Mouse (Mus musculus): ENCODE measurements around the gene Sh2d4b. TPM values are rescaled to one million over a fixed set of nuclear protein-coding genes. Genes with fewer than 3 reads are reported as not detected.
A peak's percentile ranks its signal among the peaks of the same experiment; 100 is the strongest.

The Sh2d4b gene
- polyA plus RNA-seq, 1 experiment from 2014 or later: 1.5 TPM

- no peak overlapping the region for H3K4me3 ChIP-seq (ENCODE audit: low read depth, low read length)
- DNase-seq (ENCODE audit: low spot score) (no peak), ATAC-seq (ENCODE audit: low FRiP score) (no peak)
- H3K9me3 ChIP-seq (ENCODE audit: control insufficient read depth, low read length): no peaks in the 10 kb centered on the region
- 94% methylated on average over 3 of the region's 3 CpGs for WGBS
- no peaks in the 10 kb centered on the region for H3K4me1 ChIP-seq (replicated peaks; ENCODE audit: control insufficient read depth, insufficient read depth, low read length)
- no peak overlapping the region for H3K27ac ChIP-seq (ENCODE audit: low read depth, low read length)
- no peak overlapping the region for H3K9ac ChIP-seq (ENCODE audit: low read depth, low read length)
- no peaks in the 10 kb centered on the region for H3K27me3 ChIP-seq (ENCODE audit: control insufficient read depth, insufficient read depth, low read length)
- no peak overlapping the region for H3K4me2 ChIP-seq (replicated peaks; ENCODE audit: low read depth, low read length)
- no peaks in the 10 kb centered on the region for H3K36me3 ChIP-seq (ENCODE audit: control insufficient read depth, insufficient read depth, low read length)
Observed at GRCm38 (mm10) chr14:40897916-40898315, 4.8 kb upstream of the Sh2d4b start.

- no peak overlapping the region for H3K27ac ChIP-seq (ENCODE audit: low read depth, low read length)
- H3K4me1 ChIP-seq (replicated peaks; ENCODE audit: control insufficient read depth, insufficient read depth, low read length): no peaks in the 10 kb centered on the region
- DNase-seq (ENCODE audit: low spot score) (no peak), ATAC-seq (ENCODE audit: low FRiP score) (no peak)
- 83% methylated on average over 8 of the region's 8 CpGs for WGBS
- no peaks in the 10 kb centered on the region for H3K36me3 ChIP-seq (ENCODE audit: control insufficient read depth, insufficient read depth, low read length)
- H3K4me2 ChIP-seq (replicated peaks; ENCODE audit: low read depth, low read length): no peak overlapping the region
- no peaks in the 10 kb centered on the region for H3K27me3 ChIP-seq (ENCODE audit: control insufficient read depth, insufficient read depth, low read length)
- H3K4me3 ChIP-seq (ENCODE audit: low read depth, low read length): no peak overlapping the region
- no peak overlapping the region for H3K9ac ChIP-seq (ENCODE audit: low read depth, low read length)
- no peaks in the 10 kb centered on the region for H3K9me3 ChIP-seq (ENCODE audit: control insufficient read depth, low read length)
Observed at GRCm38 (mm10) chr14:40895681-40896080, 2.6 kb upstream of the Sh2d4b start.

- Histone ChIP-seq H3K9me3 (ENCODE audit: control insufficient read depth, low read length) (no peaks in the 10 kb centered on the region), H3K4me2 (replicated peaks; ENCODE audit: low read depth, low read length) (peak overlapping the region; percentile 2; the same call in 1 of the 2 replicates), H3K4me3 (ENCODE audit: low read depth, low read length) (no peak overlapping the region), H3K27me3 (ENCODE audit: control insufficient read depth, insufficient read depth, low read length) (no peaks in the 10 kb centered on the region), H3K36me3 (ENCODE audit: control insufficient read depth, insufficient read depth, low read length) (no peaks in the 10 kb centered on the region), H3K9ac (ENCODE audit: low read depth, low read length) (no peak overlapping the region), H3K4me1 (replicated peaks; ENCODE audit: control insufficient read depth, insufficient read depth, low read length) (no peaks in the 10 kb centered on the region), H3K27ac (ENCODE audit: low read depth, low read length) (no peak overlapping the region)
- ATAC-seq (ENCODE audit: low FRiP score) (peak; percentile 82), DNase-seq (ENCODE audit: low spot score) (peak; percentile 86)
- WGBS: 21% methylated on average over 23 of the region's 23 CpGs
Observed at GRCm38 (mm10) chr14:40894576-40895247, 1.6 kb upstream of the Sh2d4b start.

GRCm38 (mm10) chr14:40893884-40894283 lies 818 bp upstream of the Sh2d4b start:
- Histone ChIP-seq H3K36me3 (ENCODE audit: control insufficient read depth, insufficient read depth, low read length) (no peaks in the 10 kb centered on the region), H3K9me3 (ENCODE audit: control insufficient read depth, low read length) (no peaks in the 10 kb centered on the region), H3K9ac (ENCODE audit: low read depth, low read length) (no peak overlapping the region), H3K4me2 (replicated peaks; ENCODE audit: low read depth, low read length) (no peak overlapping the region), H3K27ac (ENCODE audit: low read depth, low read length) (no peak overlapping the region), H3K27me3 (ENCODE audit: control insufficient read depth, insufficient read depth, low read length) (no peaks in the 10 kb centered on the region), H3K4me3 (ENCODE audit: low read depth, low read length) (no peak overlapping the region), H3K4me1 (replicated peaks; ENCODE audit: control insufficient read depth, insufficient read depth, low read length) (no peaks in the 10 kb centered on the region)
- no peak for DNase-seq (ENCODE audit: low spot score)
- ATAC-seq (ENCODE audit: low FRiP score): no peak; the same call in 1 of the 2 replicates
- WGBS: 63% methylated on average over 8 of the region's 8 CpGs

GRCm38 (mm10) chr14:40892326-40892825 lies 690 bp downstream of the Sh2d4b start:
- Histone ChIP-seq H3K4me3 (ENCODE audit: low read depth, low read length) (no peak overlapping the region), H3K4me1 (replicated peaks; ENCODE audit: control insufficient read depth, insufficient read depth, low read length) (no peaks in the 10 kb centered on the region), H3K27me3 (ENCODE audit: control insufficient read depth, insufficient read depth, low read length) (no peaks in the 10 kb centered on the region), H3K9ac (ENCODE audit: low read depth, low read length) (no peak overlapping the region), H3K36me3 (ENCODE audit: control insufficient read depth, insufficient read depth, low read length) (no peaks in the 10 kb centered on the region), H3K4me2 (replicated peaks; ENCODE audit: low read depth, low read length) (no peak overlapping the region), H3K27ac (ENCODE audit: low read depth, low read length) (no peak overlapping the region), H3K9me3 (ENCODE audit: control insufficient read depth, low read length) (no peaks in the 10 kb centered on the region)
- no peak for ATAC-seq (ENCODE audit: low FRiP score)
- no peak for DNase-seq (ENCODE audit: low spot score)
- 85% methylated on average over 7 of the region's 7 CpGs for WGBS

GRCm38 (mm10) chr14:40891506-40891905 lies 1.6 kb downstream of the Sh2d4b start:
- DNase-seq (ENCODE audit: low spot score) (no peak), ATAC-seq (ENCODE audit: low FRiP score) (no peak)
- Histone ChIP-seq H3K27ac (ENCODE audit: low read depth, low read length) (no peak overlapping the region), H3K27me3 (ENCODE audit: control insufficient read depth, insufficient read depth, low read length) (no peaks in the 10 kb centered on the region), H3K36me3 (ENCODE audit: control insufficient read depth, insufficient read depth, low read length) (no peaks in the 10 kb centered on the region), H3K4me3 (ENCODE audit: low read depth, low read length) (no peak overlapping the region), H3K9me3 (ENCODE audit: control insufficient read depth, low read length) (no peaks in the 10 kb centered on the region), H3K9ac (ENCODE audit: low read depth, low read length) (no peak overlapping the region), H3K4me1 (replicated peaks; ENCODE audit: control insufficient read depth, insufficient read depth, low read length) (no peaks in the 10 kb centered on the region), H3K4me2 (replicated peaks; ENCODE audit: low read depth, low read length) (no peak overlapping the region)
- WGBS: 94% methylated on average over 4 of the region's 4 CpGs

- no peak overlapping the region for H3K4me3 ChIP-seq (ENCODE audit: low read depth, low read length)
- H3K9ac ChIP-seq (ENCODE audit: low read depth, low read length): no peak overlapping the region
- no peaks in the 10 kb centered on the region for H3K9me3 ChIP-seq (ENCODE audit: control insufficient read depth, low read length)
- no peaks in the 10 kb centered on the region for H3K4me1 ChIP-seq (replicated peaks; ENCODE audit: control insufficient read depth, insufficient read depth, low read length)
- H3K27me3 ChIP-seq (ENCODE audit: control insufficient read depth, insufficient read depth, low read length): no peaks in the 10 kb centered on the region
- H3K36me3 ChIP-seq (ENCODE audit: control insufficient read depth, insufficient read depth, low read length): no peaks in the 10 kb centered on the region
- WGBS: 78% methylated on average over 4 of the region's 4 CpGs
- DNase-seq (ENCODE audit: low spot score): no peak
- no peak overlapping the region for H3K27ac ChIP-seq (ENCODE audit: low read depth, low read length)
- no peak for ATAC-seq (ENCODE audit: low FRiP score)
- H3K4me2 ChIP-seq (replicated peaks; ENCODE audit: low read depth, low read length): no peak overlapping the region
Observed at GRCm38 (mm10) chr14:40889704-40890103, 3.4 kb downstream of the Sh2d4b start.

GRCm38 (mm10) chr14:40889181-40889580 lies 3.9 kb downstream of the Sh2d4b start:
- H3K9ac ChIP-seq (ENCODE audit: low read depth, low read length): no peak overlapping the region
- no peak overlapping the region for H3K4me3 ChIP-seq (ENCODE audit: low read depth, low read length)
- H3K27ac ChIP-seq (ENCODE audit: low read depth, low read length): no peak overlapping the region
- no peaks in the 10 kb centered on the region for H3K36me3 ChIP-seq (ENCODE audit: control insufficient read depth, insufficient read depth, low read length)
- H3K4me2 ChIP-seq (replicated peaks; ENCODE audit: low read depth, low read length): no peak overlapping the region
- DNase-seq (ENCODE audit: low spot score): no peak
- no peaks in the 10 kb centered on the region for H3K4me1 ChIP-seq (replicated peaks; ENCODE audit: control insufficient read depth, insufficient read depth, low read length)
- no peaks in the 10 kb centered on the region for H3K9me3 ChIP-seq (ENCODE audit: control insufficient read depth, low read length)
- ATAC-seq (ENCODE audit: low FRiP score): no peak
- WGBS: 78% methylated on average over 2 of the region's 2 CpGs
- H3K27me3 ChIP-seq (ENCODE audit: control insufficient read depth, insufficient read depth, low read length): no peaks in the 10 kb centered on the region
